Mouse (Mus musculus): ENCODE data around the gene Cldn34b2. TPM values are rescaled to one million over a fixed set of nuclear protein-coding genes. Genes with fewer than 3 reads are reported as not detected.
"Not testable (repeated sequence)": the region's sequence is repeated elsewhere in the genome, so short reads cannot be mapped to it uniquely, and the experiment has no call there.

Gene Cldn34b2
- polyA plus RNA-seq, 1 experiment from 2014 or later, result not detected

DNA sequence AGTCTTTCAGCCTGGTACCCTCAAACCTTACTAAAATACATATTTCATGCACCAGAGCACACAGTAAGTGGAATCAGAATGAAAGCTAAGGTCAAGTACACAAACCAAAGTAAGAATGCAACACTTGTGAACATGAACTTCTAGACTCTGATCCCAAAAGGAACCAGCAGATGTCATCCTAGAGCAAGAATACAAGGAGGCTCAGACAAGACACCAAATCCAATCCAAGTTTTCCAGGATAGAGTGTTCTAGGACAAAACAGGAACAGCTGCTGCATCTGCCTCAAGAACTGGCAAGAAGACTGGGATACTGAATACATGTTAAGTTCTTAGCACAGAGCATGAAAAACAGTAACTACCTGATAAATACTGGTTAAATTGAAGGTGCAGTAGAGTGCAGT, 30.2 kb downstream of the Cldn34b2 start:
- H3K4me2 ChIP-seq, result no peak overlapping the region
- ATAC-seq (ENCODE audit: insufficient read depth), result no peak
- H3K36me3 ChIP-seq (replicated peaks), result no peaks in the 10 kb centered on the region
- H3K4me3 ChIP-seq (replicated peaks), result no peak overlapping the region
- H3K4me1 ChIP-seq (replicated peaks), result no peaks in the 10 kb centered on the region
- H3K27ac ChIP-seq (replicated peaks), result no peak overlapping the region
- H3K27me3 ChIP-seq, result no peaks in the 10 kb centered on the region
- no peak overlapping the region for H3K9ac ChIP-seq
- H3K9me3 ChIP-seq (replicated peaks), result no peaks in the 10 kb centered on the region

GRCm38 (mm10) chrX:155093566-155093965, 34.6 kb downstream of the Cldn34b2 start, which contains the start of gene Magea2:
Magea2 (minus strand) TSS chrX:155093666.
- H3K4me3 ChIP-seq (replicated peaks); H3K36me3 ChIP-seq (replicated peaks); H3K27ac ChIP-seq (replicated peaks); ATAC-seq (ENCODE audit: insufficient read depth); H3K4me2 ChIP-seq; H3K27me3 ChIP-seq; H3K9me3 ChIP-seq (replicated peaks); H3K4me1 ChIP-seq (replicated peaks); H3K9ac ChIP-seq: not testable (repeated sequence)
- WGBS (ENCODE audit: insufficient replicate concordance), result 51% methylated on average over 4 of the region's 4 CpGs

DNA sequence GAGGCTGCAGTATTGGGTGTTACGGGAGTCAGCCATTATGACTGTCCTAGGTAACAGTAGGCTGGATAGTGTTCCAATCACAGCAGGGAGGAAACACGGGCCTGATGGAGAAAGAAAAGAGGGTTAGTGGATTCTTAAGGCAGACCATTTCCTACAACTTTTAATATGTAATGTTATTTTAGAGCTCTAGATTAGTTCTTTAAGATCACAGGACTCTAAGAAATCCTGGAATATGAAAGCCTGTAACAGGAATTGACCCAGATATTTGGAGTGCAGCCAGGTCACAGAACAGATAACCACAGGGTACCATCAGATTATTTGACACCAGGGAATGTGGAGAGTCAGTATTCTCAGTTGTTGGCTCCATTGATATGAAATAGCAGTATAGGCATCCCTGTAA, 38.5 kb downstream of the Cldn34b2 start, which contains the start of gene Magea1:
Gene Magea1, minus strand, starts transcription at position 101 of the 400 bp plus-strand sequence.
- H3K27ac ChIP-seq (replicated peaks); H3K36me3 ChIP-seq (replicated peaks); H3K9me3 ChIP-seq (replicated peaks); ATAC-seq (ENCODE audit: insufficient read depth); H3K9ac ChIP-seq; H3K4me2 ChIP-seq; H3K4me1 ChIP-seq (replicated peaks); H3K27me3 ChIP-seq; H3K4me3 ChIP-seq (replicated peaks): not testable (repeated sequence)
- WGBS (ENCODE audit: insufficient replicate concordance), result 79% methylated on average over 1 of the region's 2 CpGs

Other genes starting within 250 kb of the Cldn34b2 start
- not detected in 2 replicates for gene Cldn34b1, start 238.1 kb downstream of the Cldn34b2 start, polyA plus RNA-seq (2015; fragmentation: Nextera tagmentation; extraction: Ambion mirVana)
- not detected in 2 replicates for gene Magea6, start 192.4 kb downstream of the Cldn34b2 start, polyA plus RNA-seq (2015; fragmentation: Nextera tagmentation; extraction: Ambion mirVana)
- gene Magea3, start 178.9 kb downstream of the Cldn34b2 start, polyA plus RNA-seq (2015; fragmentation: Nextera tagmentation; extraction: Ambion mirVana), result not detected in 2 replicates
- not detected in 2 replicates for gene Magea8, start 132.6 kb downstream of the Cldn34b2 start, polyA plus RNA-seq (2015; fragmentation: Nextera tagmentation; extraction: Ambion mirVana)
- not detected in 2 replicates for gene Magea5, start 65.3 kb downstream of the Cldn34b2 start, polyA plus RNA-seq (2015; fragmentation: Nextera tagmentation; extraction: Ambion mirVana)
- not detected in 2 replicates for gene Magea1, start 38.6 kb downstream of the Cldn34b2 start, polyA plus RNA-seq (2015; fragmentation: Nextera tagmentation; extraction: Ambion mirVana)
- not detected in 2 replicates for gene Magea2, start 34.7 kb downstream of the Cldn34b2 start, polyA plus RNA-seq (2015; fragmentation: Nextera tagmentation; extraction: Ambion mirVana)
- 101 and 104 TPM in 2 replicates for gene Sat1, start 88.0 kb upstream of the Cldn34b2 start, polyA plus RNA-seq (2015; fragmentation: Nextera tagmentation; extraction: Ambion mirVana)
- gene Acot9, start 134.0 kb upstream of the Cldn34b2 start, polyA plus RNA-seq (2015; fragmentation: Nextera tagmentation; extraction: Ambion mirVana), result 10.9 and 12.0 TPM in 2 replicates
- gene Prdx4, start 212.3 kb upstream of the Cldn34b2 start, polyA plus RNA-seq (2015; fragmentation: Nextera tagmentation; extraction: Ambion mirVana), result 184 and 185 TPM in 2 replicates

All from liver, embryonic 15.5 days (tissue).